Mouse (Mus musculus) c-Kit-negative CD71-positive TER-119-positive erythroid progenitor cells, embryonic 14.5 days (primary cell): ENCODE data around the gene Mxi1.

Experiments used
- DNase-seq: peaks from one replicate; pipeline ENCODE4 v3.0.0-alpha.2; 2013; ENCODE audit warnings: low read depth, low spot score

The Mxi1 gene

DNA sequence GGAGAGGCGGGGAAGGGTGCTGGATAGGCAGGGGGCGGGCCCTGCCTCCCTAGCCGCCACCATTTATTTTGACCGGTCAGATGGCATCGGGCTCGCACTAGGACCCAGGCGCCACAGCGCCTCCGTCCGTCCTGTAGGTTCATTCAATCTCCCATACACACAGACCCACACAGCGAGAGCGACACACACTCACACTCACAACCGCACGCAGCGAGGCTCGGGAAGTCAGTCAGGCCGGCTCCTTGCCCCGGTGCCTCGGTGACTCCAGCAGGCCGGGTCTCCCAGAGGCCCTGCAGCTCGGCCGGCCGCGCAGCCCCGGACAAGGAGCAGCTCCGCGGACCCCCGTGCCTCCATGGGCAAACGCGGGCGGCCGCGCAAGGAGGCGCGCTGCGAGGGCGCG is at the start of gene Mxi1:
TSS of gene Mxi1 (plus strand) at position 171 of the 400 bp plus-strand sequence.
- peak; percentile 64 for DNase-seq

DNA sequence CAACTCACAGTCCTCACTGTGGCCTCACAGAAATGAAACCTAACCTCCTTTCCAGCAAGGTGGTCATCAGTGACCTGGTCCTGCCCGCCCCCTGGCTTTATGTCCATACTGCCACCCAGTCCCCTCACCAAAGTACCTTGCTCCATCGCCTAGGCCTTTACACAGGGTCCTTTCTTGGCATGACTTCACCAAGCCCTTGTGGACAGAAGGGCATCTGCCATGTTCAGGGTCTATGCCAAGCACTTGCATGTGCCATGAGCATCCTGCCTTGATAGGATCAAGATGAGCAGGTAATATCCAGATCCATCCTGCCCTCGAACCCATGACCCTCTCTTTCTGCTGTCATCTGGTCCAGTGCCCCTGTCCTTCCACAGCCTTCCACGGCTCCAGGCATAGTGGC is 49.5 kb upstream of the Mxi1 start:
- no peak for DNase-seq

DNA sequence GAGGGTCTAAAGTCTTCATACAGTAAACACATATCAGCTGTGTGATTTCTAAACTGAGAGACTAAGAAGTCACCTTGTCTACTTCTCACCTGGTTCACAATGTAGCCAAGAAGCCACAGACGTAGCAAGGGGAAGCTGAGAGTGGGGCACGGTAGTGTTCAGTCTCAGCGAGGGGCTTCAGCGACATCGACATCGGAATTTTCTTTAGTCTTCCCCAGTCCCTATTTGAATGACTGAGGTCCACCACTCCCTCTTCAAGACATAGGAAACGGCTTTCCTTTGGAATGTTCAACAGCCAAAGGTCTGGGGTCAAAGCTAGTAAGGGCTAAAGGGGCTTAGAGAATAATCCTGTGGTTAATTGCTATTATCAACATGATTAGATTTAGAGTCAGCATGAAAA is 48.3 kb upstream of the Mxi1 start:
- DNase-seq, result no peak

DNA sequence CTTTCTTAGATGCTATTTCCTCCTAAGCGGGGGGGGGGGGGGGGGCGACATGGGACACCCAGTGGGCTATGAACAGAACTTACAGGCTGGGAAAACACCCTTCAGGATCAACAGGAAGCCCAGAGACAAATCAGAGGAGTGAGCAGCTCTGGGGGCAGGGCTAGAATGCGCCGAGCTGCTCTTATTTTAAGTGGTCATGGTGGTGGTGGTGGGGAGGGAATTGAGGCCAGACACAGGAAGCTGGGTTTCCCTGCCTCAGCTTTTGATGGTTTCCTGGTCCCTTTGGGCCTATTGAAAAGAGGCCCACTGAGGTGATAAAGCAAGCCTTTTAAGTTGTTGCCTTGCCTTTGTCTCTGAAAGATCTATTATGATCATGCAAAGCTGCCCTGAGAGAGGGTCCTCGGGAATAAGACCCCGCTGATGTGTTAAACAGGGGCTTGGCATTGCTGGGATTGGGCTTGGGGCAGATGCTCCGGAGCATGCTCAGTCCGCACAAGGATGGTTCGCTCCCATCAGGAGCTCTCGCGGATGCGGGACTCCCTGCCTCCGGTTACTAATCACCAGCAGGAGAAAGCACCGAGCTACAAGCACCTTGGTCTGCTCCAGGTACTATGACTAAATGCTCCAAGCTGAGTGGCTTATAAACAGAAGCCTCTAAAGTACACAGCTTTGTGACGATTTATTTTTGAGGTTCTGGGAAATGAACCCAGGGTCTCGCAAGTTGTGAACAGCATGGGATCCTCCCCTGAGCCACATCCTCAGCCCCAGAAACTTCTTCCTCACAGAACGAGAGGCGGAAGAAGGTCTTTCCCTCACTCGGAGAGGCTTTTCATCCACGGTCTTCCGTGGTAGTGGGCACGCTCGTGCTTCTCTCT is 46.2 kb upstream of the Mxi1 start:
- no peak for DNase-seq

DNA sequence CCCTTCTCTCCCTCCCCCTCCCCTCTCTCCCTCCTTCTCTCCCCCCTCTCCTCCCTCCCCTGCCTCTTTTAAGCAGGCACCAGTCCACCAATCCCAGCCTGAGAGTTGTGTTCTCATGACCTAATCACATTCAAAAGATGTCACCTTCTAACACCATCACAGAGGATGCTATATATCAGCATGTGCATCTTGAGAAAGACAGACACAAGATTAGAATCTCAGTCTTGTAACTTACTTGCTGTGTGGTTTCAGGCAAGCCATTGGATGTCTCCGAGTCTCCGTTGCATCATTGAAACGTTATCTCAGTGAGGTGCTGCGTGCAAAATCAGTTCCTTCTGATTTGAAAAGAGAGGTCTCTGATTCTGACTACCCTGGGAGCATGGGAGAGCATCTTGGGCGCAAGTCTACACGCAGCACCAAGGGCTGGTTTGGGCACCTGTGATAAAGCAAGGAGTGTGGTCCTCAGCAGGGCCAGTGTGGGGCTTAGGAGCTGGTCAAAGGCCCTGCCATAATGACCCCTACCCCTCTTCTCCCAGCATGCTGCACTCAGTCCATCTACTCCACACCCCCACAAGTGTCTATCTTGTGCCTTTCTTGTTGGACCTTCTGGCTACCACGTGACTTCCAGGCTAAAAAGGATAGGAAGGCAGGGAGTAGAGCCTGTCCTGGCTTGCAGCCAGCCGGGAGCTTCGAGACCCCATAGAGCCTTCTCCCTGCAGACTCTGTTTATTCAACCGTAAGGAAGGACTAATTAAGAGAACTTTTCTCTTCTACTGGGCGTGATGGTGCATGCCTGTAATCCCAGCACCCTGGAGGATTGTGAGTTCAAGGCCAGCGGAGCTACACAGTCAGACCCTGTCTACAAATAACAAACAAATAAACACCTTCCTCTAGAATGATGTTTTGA is 45.2 kb upstream of the Mxi1 start:
- no peak for DNase-seq

DNA sequence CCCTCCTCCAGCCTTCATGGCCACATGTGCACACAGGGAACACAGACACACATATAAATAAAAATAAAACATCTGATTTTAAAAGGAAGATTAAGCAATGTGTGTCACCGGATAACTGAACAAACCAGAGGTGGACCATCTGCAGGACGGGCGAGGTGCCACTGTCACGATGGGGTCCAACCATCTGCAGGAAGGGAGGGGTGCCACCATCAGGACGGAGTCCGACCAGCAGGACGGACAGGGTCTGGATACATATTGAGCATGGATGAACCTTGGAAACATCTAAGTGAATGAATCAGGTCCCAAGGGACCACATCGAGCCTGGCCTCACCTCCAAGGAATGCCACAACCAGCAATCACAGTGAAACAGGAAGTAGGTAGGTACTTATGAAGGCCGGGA is 43.0 kb upstream of the Mxi1 start:
- DNase-seq, result no peak

DNA sequence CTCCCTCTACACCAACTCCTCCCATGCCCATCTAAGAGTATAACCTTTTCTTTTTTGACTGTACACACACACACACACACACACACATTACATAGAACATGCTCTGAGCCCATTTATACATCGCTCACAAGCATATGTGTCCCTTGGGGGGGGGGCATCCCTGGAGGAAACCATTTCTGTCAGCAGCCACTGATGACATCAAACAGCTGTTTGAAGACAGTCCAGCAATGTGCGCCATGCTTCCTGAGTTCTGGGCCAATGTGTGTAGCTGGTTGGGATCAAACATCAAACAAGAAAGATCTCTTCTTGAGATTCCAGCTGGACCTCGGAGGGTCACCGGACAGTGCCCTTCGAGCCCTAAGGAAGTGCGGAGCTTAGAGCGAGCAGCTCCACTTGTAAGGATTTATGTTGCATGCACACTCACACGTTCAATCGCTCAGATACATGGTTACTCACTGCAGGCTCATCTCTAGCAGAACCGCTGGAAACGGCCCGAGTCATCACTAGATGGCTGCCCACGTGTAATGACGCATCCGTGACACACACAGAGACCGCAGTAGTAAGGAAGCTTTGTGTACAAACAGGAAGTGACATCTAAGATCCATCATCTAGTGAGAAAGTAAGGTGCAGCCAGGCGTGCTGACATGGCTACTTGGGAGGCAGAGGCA is 37.1 kb upstream of the Mxi1 start:
- DNase-seq, result no peak

DNA sequence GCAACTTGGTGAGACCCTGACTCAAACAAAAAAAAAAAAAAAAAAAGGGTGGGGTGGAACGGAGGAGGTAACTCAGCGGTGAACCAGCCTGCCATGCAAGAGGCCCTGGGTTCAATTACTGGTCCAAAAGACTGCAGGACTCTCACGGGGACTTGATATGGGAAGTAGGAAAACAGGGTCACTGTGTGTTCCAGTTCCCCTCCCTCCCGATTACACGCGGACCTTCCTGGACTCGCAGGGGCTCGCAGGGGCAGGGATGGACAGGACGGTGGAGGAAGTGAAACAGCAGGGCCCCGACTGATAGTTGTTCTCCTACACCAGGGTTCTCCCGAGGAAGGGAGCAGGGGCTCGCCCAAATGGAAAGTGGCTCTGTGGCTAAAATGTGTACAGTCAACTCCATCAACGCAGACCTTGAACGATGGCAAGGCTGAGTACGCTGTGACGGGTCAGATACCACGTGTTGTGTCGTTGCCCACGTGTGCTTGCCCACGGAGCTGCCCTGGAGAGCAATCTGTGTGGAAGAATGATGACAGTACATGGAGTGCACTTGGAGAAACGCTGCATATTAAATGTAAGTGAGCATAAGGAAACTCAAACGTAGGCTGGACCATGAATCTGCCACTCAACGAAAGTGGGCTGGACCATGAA is 36.4 kb upstream of the Mxi1 start:
- DNase-seq, result no peak

DNA sequence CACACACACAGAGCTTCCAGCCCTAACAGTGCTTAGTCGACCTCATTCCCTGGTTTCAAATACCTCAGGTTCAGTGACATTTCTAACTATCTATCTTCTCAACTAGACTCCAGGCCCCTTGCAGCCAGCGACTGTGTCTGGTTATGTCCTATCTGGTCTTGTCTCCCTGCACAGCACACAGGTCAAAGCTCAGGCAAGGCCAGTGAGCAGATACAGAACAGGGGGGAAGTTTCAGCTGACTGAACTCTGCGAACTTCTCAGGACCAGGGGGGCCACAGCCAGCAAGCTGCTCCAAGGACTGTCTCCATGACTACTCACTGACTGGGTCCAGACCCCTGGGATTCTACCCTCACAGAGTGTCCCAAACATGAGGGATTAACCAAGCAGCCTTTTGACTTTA is 35.1 kb upstream of the Mxi1 start:
- no peak for DNase-seq

DNA sequence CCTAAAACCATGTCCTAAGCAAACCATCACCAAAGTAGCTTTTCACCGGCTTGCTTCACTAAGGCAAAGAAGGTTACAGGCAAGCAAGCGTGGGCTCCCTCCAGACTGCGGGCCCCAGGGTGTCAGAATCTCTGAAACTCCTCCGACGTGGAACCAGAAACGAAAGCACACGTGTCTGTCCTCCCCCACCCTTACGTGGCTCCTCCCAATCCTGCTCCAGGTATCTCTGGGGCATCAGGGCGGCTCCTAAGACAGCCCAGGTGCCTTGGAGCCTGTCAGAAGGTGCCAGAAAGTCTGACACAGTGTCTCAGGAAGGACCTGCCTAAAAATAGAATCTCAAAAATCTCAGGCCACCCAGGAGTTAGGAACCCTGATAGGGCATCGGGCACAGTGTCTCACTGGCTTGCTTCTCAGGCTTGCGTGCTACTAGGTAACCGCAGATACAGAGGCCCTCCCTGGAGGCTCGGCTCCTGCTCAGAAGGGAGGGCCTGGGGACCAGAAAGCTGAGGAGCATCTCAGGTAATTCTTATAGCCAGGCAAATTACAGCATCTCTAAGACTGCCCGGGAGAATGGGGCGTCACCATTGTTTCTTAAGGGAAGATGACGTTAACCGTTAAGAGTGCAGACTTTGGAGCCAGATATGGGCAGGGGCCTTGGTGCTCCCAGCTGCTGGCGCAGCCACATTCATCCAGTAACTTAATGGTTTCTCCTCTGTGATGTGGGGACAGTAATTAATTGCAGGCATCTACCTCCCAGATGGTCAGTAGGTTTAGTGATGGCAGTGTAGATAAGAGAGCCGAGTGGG is 33.2 kb upstream of the Mxi1 start:
- no peak for DNase-seq

DNA sequence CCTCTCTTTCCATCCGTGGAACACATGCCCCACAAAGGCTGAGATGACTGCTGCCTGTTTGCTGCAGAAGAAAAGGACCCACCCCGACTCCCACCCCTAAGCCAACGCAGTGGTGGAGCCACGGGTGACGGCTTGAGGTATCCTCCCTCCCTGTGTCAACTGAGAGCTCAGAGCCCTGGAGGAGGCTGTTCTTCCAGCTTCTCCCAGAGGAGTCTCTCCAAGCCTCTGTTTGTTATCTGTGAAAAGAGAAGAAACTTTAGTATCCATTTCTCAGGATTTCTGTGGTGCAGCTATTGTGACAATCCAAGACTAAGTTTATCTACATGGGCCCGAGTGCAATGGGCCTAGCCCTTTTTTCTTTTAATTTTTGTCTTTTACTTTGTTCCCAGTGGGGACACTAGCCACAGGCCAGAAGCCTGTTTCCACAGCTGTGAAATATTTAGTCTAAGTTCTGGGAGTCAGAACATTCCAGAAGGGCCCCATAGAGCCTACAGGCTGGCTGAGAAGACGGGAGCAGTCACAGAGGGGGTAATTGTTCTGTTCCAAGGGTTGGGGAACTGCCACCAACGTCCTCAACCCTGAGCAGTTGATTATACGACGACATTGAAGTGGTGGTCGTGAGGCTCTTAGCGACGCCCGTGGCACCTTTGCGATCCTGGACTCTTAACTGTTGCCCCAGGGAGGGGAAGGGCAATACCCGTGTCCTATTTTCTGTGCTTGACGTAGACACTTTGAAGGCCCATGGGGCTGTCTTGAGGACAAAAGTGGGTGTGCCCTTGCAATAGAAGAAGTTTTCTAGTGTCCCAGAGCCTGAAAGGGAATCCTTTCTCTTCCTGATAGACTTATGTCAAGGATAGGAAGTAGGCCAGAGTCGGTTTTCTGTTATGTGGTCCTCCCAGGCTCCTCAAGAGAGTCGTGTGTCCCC is 31.6 kb upstream of the Mxi1 start:
- no peak for DNase-seq

DNA sequence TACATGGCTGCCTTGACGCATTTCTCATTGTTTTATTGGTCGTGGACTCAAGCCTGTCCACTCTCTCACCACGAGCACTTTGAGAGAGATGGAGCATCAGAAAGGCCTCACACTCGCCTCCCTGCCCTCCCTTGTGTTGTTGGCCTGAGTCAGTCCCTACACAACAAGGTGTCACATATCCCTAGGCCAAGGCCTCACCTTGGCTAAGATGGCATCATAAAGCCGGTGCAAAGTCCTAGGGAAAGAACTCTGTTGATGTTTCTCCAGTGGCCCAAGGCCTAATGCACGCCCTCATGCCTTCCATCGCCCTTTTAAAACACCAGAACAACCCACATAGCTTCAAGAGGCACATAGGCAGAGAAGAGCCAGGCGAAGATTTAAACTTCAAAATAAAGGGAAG is 30.1 kb upstream of the Mxi1 start:
- no peak for DNase-seq

DNA sequence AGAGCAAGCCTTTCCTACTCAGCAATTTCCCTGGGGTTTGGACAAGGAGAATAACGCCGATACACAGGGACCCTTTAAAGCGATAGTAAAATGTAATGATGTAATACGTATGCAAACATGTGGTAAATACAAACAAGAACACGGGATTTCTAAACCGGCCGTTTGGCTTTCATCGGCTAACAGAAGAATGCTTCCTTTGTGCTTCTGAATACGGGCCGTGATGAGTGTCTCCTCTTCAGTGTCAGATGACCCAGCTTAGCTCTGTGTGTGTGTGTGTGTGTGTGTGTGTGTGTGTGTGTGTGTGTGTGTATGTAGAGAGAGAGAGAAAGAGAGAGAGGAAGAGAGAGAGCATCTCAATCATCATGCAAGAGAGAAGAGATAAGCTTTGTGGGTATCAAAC is 27.7 kb upstream of the Mxi1 start:
- no peak for DNase-seq

DNA sequence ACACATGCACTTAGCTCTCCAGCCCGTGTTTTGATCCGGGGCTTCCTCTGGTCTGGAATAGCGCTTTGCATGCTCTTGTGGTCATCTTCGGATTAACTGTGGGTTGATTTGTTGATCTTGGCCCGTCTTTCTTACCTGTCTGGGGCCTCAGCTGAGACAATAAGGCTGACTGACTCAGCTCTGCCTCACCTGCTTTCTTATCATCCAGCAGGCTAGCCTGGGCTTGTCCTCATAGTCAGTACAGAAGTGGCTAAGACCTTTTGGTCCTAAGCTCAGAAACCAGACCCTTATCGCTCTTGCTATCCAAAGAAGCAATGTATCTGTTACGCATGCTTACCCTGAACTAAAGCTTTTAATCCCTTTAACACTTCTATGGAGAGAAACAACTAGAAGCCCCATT is 26.6 kb upstream of the Mxi1 start:
- no peak for DNase-seq

DNA sequence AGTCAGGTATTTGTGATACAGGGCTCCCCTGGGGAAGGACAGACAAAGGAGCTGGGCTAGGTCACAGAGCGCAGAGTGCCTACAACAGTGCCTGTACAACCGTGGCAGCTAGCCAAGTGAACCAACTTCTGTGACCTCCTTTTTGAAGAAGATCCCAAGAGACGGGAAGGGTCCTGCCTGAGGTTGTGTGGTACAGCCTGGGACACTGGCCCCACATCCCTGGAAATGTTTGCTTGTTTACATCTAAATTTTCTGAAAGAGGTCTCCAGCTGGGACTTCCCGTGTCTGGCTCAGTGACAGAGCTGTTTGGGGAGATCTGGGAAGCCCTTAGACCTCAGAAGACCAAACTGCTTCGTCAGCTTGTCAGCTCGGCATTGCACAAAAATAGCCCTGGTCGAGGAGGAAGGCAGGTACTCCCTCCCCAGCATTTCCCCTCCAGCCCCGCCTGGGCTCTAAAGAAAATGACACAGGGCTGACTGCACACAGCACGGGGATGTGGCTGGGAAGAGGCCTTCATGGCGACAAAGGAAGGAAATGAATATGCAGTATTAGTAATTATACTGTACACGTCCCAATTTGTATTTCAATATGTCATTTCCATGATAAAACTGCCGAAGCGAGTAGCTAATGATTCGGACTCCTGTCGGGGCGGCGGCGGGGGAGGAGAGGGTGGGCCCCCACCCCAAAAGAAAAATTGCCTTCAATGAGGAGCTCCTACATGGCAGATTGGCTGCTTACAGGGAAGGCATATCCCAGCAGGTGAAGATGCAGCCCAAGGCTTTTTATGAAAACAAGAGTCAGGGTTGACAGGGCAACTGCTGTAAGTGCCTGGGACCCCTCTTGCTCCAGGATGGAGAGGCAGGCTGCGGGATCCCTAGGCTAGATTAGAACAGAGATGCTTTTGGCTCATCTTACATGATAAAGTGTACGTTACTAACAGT is 25.8 kb upstream of the Mxi1 start:
- DNase-seq, result no peak

DNA sequence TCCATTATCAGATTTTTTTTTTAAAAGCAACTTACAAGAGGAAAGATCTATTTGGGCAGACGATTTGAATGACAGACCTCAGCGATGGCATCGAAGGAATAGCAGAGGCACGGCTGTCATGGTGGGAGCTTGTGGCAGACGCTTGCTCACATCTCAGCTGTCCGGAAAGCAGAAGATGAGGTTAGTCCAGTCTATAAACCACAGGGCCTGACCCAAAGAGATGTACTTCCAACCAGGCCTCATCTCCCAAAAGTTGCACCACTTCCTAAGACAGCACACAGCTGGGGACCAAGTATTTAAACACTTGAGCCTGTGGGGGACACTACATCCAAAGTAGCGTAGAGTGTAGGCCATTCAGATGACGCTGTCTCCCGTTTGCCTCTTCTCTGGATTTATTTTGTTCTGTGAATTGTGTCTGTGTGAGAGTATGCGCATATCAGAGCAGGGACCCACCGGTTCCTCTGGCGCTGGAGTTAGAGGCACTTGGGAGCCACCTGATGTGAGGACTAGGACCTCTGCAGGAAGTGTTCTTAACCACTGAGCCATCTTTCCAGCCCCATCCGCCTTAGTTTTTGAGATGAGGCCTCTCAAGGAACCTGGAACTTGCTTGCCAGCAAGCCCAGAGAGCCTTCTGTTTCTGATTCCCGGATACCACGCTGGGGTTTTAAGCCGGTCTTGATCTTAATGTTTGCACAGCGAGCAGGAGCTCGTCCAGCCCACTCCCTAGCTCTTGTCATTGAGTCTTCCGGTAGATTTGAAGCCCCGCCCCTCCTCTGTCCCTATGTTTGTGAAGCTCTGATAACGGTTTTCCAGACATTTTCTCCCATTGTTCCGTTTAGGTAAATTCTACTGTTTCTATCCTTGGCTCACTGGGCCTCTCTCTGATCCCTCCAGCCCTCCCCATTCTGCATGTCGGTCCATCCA is 13.7 kb upstream of the Mxi1 start:
- DNase-seq, result no peak

DNA sequence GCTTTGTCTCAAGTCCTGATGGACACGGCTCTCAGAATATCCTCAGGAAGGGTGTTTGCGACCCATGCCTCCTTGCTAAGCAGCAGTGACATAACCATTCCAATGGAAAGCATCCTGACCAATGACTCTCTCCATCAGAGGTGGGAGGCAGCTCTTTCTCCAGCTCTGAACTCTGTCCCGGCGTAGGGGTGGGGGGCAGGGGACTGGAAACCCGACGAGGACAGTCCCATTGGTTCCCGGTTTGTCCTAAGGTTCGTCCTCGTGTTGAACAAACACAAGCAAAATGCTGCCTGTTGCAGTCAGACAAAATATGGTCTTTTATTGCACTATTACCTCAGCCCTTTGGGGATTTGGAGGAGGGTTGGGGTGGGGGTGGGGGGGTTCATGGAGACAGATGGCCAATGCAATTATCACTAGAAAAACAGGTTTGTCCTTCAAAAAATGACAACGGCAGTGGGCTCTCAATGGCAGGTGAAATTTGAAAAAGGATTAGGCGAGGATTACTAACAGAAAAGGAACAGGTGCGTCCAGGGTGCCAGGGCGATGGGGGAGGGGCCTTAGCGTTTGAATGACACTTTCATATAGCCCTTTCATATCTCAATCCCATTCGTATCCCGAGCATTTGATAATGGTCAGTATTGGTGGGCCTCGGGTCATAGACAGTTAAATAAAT is 11.0 kb upstream of the Mxi1 start:
- no peak for DNase-seq
